Mouse (Mus musculus) ES-Bruce4 (cell line): ENCODE measurements around the gene Lep. TPM values are rescaled to one million over a fixed set of nuclear protein-coding genes. Genes with fewer than 3 reads are reported as not detected.

Source experiments
- H3K27ac ChIP-seq: 2 replicates; pipeline ENCODE4 v1.5.1; 2012; ENCODE audit warnings: low read length, inconsistent platforms; ENCODE audit not compliant: insufficient read depth
- H3K27me3 ChIP-seq: 2 replicates; pipeline ENCODE4 v1.6.1; 2012; ENCODE audit warnings: mild to moderate bottlenecking, low read length, inconsistent platforms; ENCODE audit not compliant: control insufficient read depth, poor library complexity, insufficient read depth, severe bottlenecking
- H3K36me3 ChIP-seq: 2 replicates; pipeline ENCODE4 v1.6.1; 2012; ENCODE audit warnings: inconsistent platforms, mild to moderate bottlenecking, low read length, moderate library complexity; ENCODE audit not compliant: control insufficient read depth, poor library complexity, insufficient read depth, severe bottlenecking
- H3K4me1 ChIP-seq: one replicate; pipeline ENCODE4 v1.8.1; 2011; ENCODE audit warnings: low read length; ENCODE audit not compliant: control insufficient read depth, insufficient read depth
- H3K4me3 ChIP-seq: 2 replicates; pipeline ENCODE4 v1.5.1; 2011; ENCODE audit warnings: low read depth, mild to moderate bottlenecking, low read length
- H3K9ac ChIP-seq: 2 replicates; pipeline ENCODE4 v1.6.1; 2012; ENCODE audit warnings: low read depth, mild to moderate bottlenecking, inconsistent platforms; ENCODE audit not compliant: poor library complexity, severe bottlenecking
- H3K9me3 ChIP-seq: replicated peaks from 2 replicates; pipeline ENCODE4 v1.6.1; 2012; ENCODE audit warnings: mild to moderate bottlenecking, low read length, inconsistent platforms; ENCODE audit not compliant: control insufficient read depth, poor library complexity, insufficient read depth, severe bottlenecking
- CTCF ChIP-seq: IDR thresholded peaks from one replicate; pipeline ENCODE4 v1.8.1; 2011; ENCODE audit warnings: low read depth, low read length
- EP300 ChIP-seq: IDR thresholded peaks from 2 replicates; pipeline ENCODE4 v1.6.1; 2011; ENCODE audit warnings: low read depth, low read length; ENCODE audit not compliant: insufficient read depth
- POLR2A ChIP-seq: IDR thresholded peaks from one replicate; pipeline ENCODE4 v1.8.1; 2011; ENCODE audit warnings: low read length; ENCODE audit not compliant: insufficient read depth
- polyA plus RNA-seq: library from polyadenylated mRNA; stranded (reverse); fragments of >200 nt; gene quantifications from 2 replicates; pipeline ENCODE4 v1.2.4, GENCODE M21; 2011; ENCODE audit warnings: low read depth; ENCODE audit not compliant: missing spikeins, insufficient read depth, insufficient read length

Lep gene
- polyA plus RNA-seq, 1 experiment: not detected

GRCm38 (mm10) chr6:29021501-29021900 is 38.5 kb upstream of the Lep start:
- Histone ChIP-seq H3K27ac (no peak overlapping the region), H3K27me3 (no peaks in the 10 kb centered on the region)

GRCm38 (mm10) chr6:29022115-29022514 is 37.9 kb upstream of the Lep start:
- Histone ChIP-seq H3K27me3 (no peaks in the 10 kb centered on the region), H3K27ac (no peak overlapping the region), H3K36me3 (no peaks in the 10 kb centered on the region), H3K9ac (no peak overlapping the region), H3K9me3 (no peaks in the 10 kb centered on the region), H3K4me1 (peaks cover 33% of the 10 kb centered on the region), H3K4me3 (no peak overlapping the region)
- TF ChIP-seq POLR2A (no peak), EP300 (no peak), CTCF (no peak)

More at GRCm38 (mm10) chr6:29021501-29021900, 38.5 kb upstream of the Lep start:
- Histone ChIP-seq H3K4me3 (no peak overlapping the region), H3K4me1 (peaks cover 33% of the 10 kb centered on the region), H3K36me3 (no peaks in the 10 kb centered on the region), H3K9me3 (no peaks in the 10 kb centered on the region), H3K9ac (no peak overlapping the region)
- TF ChIP-seq EP300: peak; percentile 73
- TF ChIP-seq POLR2A: no peak
- no peak for TF ChIP-seq CTCF

- Histone ChIP-seq H3K9me3 (no peaks in the 10 kb centered on the region), H3K4me3 (peak overlapping the region; percentile 20), H3K36me3 (no peaks in the 10 kb centered on the region), H3K27ac (no peak overlapping the region), H3K9ac (no peak overlapping the region), H3K27me3 (no peaks in the 10 kb centered on the region), H3K4me1 (peaks cover 30% of the 10 kb centered on the region)
- TF ChIP-seq POLR2A (no peak), EP300 (no peak), CTCF (peak; percentile 55)
Observed at GRCm38 (mm10) chr6:29023206-29023967, 36.6 kb upstream of the Lep start.

GRCm38 (mm10) chr6:29024000-29024417 is 36.0 kb upstream of the Lep start:
- Histone ChIP-seq H3K27me3 (no peaks in the 10 kb centered on the region), H3K4me3 (peak overlapping the region; percentile 18)
- TF ChIP-seq EP300 (peak; percentile 48; the same call in 1 of the 2 replicates), CTCF (peak; percentile 93), POLR2A (no peak)

DNA sequence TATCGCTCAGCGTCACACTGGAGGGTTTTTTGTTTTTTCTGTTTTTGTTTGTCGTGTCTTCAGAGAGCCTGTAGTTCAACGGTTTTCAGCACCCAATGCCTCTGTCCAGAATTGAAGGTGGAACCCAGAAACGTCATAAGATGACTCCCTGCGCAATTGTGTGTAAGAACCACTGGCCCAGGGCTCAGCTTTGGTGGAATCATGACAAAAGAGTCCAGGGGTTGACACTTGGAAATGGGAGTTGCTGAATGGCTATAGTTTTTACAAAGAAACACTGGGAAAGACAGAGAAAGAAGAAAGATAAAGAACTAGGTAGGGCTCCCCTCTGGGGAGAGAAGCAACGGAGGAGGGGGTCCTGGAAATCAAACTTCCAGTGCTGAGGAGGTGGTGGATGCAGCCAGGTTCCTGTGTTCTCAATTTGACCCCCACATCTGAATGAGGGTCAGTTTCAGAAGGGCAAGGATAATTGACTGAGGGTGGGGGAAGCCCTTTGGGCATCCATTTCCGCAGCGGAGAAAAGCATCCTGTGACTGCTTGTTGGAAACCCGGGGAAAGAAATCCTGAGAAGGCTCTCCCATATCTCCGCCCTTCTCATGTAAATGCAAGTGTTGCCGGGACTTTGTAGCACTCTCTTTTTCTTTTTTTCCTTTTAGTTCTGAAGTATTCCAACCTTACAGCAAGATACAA is 34.1 kb upstream of the Lep start:
- Histone ChIP-seq H3K27ac (peak overlapping the region; percentile 78), H3K27me3 (no peaks in the 10 kb centered on the region), H3K4me1 (peaks cover 25% of the 10 kb centered on the region), H3K4me3 (no peak overlapping the region), H3K9me3 (no peaks in the 10 kb centered on the region; the same call in 1 of the 2 replicates), H3K9ac (no peak overlapping the region), H3K36me3 (no peaks in the 10 kb centered on the region)
- TF ChIP-seq POLR2A (peak; percentile 17), EP300 (peak; percentile 94), CTCF (no peak)

More at GRCm38 (mm10) chr6:29024000-29024417, 36.0 kb upstream of the Lep start:
- no peaks in the 10 kb centered on the region for H3K9me3 ChIP-seq
- peaks cover 28% of the 10 kb centered on the region for H3K4me1 ChIP-seq
- no peak overlapping the region for H3K9ac ChIP-seq
- H3K36me3 ChIP-seq: no peaks in the 10 kb centered on the region
- H3K27ac ChIP-seq: no peak overlapping the region

DNA sequence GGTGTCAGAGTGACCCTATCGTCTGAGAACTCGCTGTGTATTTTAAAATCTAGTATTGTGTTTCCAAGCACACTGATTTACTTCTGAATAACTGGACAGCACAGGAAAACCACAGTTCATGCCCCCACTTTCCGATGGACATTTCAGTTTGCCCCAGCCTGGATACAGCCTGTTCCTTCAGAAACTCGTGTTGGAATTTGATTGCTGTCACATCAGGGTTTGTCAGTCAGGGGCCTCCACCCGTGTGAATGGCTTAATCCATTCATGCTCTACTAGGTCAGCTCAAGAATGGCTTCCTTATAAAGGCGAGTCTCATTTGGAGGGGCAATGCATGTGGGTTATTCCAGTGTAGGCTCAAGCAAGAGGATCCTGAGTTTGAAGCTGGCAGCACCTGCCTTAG is 33.3 kb upstream of the Lep start:
- H3K36me3 ChIP-seq: no peaks in the 10 kb centered on the region
- H3K27ac ChIP-seq: peak overlapping the region; percentile 78
- H3K4me1 ChIP-seq: peaks cover 20% of the 10 kb centered on the region
- no peaks in the 10 kb centered on the region; the same call in 1 of the 2 replicates for H3K9me3 ChIP-seq
- H3K27me3 ChIP-seq: no peaks in the 10 kb centered on the region
- no peak overlapping the region for H3K9ac ChIP-seq
- TF ChIP-seq POLR2A (no peak), EP300 (no peak), CTCF (no peak)
- H3K4me3 ChIP-seq: no peak overlapping the region
